Mouse (Mus musculus) 3T3-L1 (cell line): ENCODE results near the gene Vti1a.

ENCODE experiments used
- DNase-seq: peaks from one replicate; pipeline ENCODE4 v3.0.0-alpha.2; 2015; ENCODE audit warnings: low read depth, low spot score

Gene Vti1a

DNA sequence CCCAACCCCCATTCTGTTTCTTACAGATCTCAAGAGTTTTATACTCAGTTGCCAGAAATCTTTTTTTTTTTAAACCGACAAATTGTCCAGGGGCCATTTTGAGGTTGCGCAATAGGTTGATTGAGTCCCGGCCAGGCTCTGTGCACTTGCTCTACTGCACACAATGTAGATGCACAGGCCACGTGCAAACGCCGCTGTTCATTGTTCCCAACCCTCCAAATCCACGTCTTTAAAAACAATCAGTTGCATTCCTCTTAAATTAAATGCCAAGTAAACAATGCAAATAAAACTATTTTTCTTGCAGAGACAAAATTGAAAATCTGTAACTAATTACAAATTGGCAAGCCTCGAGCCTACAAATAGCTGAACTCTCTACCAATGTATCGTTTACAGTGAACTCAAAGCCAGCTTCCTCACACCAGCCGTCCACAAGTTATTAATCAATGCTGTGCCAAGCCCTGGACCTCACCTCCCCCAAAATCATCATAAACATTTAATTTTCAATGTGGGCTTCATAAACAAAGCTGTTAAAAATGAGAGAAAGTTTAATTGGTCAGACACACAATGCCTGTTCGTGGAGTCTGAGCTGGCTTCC, 244.1 kb downstream of the Vti1a start:
- DNase-seq = peak; percentile 49

DNA sequence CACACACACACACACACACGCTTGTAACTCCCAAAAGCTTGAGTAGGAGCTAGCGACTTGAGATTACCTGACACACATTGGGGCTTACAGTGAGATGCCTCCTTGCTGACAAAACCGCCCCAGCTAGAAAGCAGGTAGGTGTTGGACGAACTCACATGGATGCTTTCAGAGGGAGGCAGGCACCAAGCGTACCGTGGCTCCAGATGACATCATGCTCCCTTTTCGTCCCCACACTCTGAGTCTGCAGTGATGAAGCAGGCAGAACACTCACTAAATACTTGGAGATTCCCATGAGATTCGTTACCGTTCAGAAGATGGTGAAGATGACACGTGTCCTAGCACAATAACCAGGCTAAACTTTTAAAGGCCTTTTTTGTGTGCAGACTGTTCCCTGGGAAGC, 245.4 kb downstream of the Vti1a start:
- DNase-seq = no peak

DNA sequence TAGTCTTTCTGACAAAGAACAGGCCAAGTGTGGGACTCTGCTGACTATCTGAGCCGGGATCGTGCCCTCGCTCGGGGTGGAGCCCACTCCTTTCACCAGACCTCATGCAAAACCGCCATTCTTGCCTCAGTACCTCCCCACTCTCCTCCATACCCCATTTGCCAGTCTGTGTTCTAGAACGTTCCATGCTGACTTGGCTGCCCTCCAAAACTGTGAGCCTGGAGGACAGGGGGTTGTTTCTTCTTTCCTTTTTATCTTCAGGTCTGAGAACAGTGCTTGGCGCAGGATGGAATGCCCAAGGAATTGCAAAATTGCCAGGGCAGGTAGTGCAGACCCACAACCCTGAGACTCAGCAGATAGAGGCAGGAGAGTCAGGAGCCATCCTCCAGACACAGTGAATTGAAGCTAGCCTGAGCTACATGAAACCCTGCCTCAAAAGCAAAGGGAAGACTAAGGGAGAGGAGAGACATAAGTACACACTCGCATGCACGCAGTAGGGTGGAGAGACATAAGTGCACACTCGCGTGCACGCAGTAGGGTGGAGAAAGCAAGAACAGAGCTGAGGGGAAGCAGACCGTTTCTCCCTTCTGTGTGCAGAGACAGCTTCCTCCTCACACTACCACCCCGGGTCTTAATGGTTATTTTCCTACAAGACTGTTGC, 246.5 kb downstream of the Vti1a start:
- no peak for DNase-seq

DNA sequence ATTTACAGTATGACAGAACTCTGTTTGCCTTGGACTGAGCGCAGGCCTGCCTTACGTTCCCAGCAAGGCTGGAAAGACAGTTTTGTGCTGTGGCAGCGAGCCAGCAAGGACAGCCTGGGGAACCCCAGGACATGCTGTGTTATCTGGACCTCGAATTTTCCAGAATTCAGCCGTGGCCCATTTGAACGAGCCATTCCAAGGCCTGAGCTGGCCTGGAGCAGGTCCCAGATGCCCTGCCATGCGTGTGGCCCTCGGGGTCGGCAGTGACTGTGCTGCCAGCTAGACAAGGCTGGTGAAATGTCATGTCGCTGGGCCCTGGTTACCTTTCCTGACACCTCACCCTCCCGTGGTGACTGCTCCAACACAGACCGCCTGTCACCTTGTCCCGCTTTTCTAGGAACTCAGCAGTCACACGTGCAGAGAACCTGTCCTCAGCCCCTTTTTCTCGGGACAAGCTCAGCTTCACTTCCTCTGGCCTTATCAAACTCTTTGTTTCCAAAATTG, 247.1 kb downstream of the Vti1a start:
- no peak for DNase-seq

DNA sequence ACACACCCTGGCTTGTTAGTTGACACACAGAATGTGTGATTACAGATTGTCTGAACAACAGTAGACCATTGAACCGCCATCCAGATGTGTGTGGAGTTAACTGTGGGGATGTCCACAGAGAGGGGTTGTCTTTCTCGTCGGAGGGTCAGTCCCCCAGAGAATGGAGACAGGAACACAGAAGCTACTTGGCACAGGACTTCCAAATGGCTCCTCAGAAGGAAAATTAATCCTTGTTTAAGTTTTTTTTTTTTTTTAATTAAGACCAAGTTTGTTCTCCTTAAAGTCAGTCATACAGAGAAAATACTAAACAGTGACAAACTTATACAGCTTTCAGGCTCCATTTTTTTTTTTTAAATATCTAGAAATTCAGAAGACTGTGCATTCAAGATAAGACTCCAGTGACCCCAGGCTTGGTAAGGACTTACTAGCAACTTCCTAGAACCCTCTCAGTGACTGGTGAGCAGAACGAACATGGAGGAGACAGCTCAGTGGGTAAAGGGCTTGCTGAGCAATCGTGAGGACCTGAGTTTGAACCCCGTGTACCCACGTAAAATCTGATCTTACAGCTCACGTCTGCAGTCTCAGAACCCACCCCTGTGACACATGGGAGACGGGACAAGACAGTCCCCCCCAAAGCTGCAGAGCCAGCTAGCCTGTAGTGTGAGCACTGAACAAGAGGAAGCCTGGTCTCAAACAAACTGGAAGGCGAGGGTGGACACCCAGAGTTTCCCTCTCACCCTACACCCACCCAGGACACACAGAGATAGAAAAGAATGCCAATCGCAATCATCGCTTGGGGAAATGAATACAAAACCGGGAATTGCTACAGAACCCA, 248.2 kb downstream of the Vti1a start:
- no peak for DNase-seq

DNA sequence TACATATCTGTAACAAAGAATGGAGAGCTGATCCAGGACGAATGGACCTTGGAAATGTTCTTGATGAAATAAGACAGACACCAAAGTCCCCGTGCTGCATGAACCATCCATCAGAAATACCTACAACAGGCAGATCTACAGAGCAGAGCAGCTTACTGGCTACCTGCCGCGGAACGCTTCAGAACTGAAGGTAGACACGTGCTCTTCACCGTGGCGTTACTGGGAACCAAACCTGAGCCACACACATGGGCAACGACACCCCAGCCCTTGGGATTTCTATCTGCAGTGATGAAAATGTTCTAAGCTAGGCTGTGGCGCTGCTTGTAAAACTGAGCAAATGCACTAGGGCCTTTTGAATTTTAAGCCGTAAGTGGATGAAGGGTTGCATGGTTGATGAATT, 249.0 kb downstream of the Vti1a start:
- no peak for DNase-seq

DNA sequence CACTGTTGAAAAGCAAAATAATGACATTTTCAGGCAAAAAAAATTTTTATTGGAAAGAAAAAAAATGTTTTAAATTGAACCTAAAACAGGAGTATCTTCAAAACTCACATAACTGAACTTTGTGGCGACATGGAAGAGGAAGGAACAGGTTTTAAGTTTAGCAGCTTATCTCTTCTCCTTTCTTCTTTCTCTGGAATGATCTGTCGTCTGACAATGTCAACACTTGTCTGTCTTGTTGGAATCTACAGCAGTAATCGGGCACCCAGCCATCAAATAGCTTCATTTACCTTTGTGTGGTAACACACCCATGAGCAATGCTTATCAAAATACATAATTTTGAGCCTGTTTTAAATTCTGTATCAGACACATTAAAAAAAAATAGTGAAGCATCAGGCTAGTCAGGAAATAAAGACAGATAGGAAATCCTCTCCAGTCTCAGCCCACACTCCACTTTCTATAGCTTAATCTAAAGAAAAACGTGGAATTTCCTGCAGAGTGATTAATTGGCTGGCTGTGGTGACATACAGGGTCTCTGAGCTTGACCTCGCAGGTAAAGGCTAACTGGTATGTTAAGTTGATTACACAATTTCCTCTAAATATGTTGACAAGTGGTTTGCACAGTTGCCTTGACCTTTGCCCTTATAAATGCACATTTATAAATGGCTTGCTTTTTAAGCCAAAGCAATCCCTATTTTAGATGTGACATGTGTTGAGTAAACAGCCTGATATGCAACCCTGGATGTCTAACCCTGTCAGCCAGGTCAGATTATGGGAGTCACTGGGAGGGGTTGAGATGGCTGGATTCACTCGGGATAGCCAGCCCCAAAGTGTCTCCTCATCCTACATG, 249.7 kb downstream of the Vti1a start:
- DNase-seq = no peak

DNA sequence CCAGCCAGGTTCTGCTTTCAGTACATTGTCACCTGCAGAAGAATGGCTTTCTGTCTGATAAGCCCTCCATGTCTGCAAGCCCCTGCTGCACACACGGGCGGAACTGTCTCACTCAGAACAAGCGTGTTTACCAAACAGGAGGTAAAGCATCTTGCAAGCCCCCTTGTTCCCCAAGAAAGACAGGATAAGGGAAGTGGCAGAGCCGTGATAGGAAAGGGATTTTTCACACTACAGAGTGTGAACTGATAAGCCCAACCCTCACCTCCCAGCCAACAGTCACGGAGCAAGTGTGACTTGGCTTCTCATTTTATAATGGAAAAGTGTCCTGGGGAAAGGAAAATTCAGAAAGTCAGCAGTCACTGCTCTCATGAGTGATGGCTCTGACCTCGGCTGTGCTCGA, 253.0 kb downstream of the Vti1a start:
- DNase-seq = no peak

DNA sequence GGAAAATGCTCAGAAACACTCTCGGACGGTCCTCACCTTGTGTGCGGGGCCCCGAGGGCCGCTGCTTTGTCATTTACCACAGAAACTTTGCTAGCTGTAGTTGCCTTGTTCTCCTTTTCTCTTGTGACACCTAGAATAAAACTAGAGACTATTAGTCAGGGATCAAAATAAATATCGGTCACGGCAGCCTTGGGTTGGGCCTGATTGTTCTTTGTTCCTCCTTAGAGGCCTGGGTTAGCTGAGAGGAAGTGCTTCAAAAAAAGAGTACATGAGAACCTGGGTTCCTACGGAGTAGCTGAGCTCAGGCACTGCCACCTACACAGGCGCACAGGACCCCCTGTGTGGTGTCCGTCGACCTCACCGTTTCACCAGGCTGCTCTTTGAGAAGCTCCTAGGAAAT, 253.8 kb downstream of the Vti1a start:
- no peak for DNase-seq

DNA sequence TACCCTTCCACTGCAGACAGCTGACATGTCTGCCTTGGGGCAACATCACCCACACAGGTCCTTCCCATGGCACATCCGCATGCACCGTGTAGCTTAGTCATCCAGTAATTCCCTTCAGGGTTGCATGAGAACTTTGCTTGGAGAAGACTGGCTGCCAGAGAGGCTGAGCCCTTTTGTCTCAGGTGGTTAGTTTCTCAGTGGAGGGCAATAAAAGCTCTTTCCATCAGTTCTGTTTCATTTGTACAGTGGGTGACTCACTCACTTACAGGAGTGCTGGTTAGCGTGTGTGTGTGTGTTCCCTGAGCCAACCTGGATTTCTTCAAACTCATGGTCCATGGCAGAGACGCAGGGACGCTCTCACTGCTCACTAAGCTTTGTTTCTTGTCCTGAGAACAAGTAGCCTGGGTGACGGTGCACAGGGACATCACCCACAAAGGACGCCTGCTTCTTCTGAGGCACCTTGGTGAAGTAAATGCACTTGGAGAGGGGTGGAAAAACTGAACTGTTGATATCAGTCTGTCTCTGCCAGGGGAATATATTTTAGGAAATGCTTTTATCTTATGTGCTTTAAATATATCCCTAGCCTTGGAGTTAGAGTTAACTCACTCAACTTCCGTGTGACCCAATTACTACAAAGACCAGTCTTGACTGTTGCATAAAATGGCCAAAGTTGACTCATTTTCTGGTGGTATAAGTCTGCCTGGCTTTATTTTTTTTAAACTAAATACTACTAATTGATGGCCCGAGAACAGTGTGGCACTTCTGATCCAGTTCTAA, 254.6 kb downstream of the Vti1a start:
- DNase-seq = peak; percentile 34

DNA sequence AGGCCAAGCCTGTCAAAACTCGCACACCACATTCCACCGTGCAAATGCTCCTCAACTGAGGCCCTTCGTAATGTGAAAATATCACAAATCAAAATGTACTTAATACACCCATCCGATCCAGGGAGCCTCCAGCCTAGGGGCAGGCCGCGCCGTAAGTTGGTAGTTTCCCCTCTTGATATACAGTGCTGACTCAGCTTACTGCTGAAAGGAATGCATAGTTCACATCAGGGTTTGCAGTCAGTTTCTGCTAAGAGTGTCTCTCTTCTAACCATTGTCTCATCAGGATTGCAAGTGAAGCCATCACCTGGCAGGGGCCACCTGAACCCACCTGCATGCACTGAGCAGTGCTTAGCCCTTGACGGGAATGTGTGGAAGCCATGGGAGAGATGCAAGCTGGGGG, 255.4 kb downstream of the Vti1a start:
- no peak for DNase-seq

DNA sequence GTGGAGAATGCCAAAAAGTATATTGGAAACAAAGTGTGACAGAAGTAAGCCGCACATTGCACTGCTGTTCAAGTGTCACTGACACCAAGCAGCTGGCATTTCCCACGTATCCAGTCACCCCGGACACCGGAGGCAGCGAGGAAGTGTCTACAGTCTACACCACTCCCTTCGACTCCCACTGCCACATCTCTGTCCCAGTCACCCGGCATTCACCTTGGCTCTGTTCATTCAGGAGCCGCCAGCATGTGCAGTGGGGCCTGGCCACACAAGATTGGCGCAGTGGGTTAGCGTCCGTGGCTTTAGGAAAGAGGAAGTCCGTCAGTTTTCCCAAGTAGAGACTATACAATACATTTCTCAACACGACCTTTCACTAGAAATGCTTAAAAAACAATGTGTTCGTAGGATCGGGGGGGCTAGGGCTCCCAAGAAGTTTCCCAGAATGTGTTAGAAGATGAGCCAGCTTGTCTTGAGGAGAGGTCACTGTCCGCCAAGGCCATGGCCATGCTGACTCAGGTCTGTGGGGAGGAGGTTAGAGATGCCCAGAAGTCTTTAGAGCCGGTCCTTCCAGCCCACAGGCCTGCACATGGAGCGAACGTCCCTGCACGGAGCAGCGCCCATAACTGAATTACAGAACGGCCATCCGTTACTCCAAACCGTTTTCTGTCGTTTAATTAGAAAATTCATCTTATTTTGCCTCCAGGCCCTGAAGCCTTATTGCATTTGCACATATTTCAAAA, 261.4 kb downstream of the Vti1a start:
- DNase-seq = no peak

DNA sequence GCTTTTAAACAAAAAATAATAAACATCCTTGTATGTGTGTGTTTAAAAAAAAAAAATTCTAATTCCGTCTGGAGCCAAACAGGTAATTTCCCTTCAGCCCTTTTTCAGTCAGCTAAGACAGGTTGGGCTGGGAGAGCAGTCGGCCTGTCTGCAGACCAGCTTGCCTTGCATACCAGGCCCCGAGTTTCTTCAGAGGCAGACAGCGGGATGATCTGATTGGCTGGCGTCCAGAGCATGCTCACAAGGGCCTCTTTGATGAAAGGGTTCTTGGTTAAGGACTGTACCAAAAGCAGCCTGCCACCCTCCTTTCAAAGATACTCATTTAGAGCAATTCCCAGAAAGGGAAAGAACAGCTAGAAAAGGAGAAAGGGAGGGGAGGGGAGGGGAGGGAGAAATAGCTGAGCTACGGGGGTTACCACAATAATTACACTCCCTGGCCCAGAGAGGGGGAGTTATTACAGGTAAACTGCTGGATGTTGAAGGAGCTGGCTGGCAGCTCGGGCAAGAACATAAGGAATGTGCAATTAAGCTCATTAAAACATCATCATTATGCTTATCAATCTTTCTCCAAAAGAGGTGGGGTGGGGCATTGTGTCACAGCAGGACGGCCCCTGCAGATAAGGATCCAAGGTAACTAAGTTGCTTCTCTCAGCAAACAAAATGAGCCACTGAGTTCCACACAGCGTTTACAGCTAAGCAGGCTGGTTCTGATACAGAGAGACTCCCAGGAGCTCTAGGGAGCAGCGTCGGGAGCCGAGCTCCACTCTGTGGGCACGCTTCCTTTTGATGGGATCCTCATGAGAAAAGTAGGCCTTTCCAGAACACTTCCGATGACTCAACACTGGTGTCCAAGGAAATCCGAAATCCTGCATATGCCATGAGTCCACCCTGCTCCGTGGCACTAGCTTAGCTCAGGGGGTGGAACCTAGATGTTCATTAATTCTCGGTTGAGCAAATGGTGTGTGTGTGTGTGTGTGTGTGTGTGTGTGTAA, 262.3 kb downstream of the Vti1a start:
- no peak for DNase-seq

DNA sequence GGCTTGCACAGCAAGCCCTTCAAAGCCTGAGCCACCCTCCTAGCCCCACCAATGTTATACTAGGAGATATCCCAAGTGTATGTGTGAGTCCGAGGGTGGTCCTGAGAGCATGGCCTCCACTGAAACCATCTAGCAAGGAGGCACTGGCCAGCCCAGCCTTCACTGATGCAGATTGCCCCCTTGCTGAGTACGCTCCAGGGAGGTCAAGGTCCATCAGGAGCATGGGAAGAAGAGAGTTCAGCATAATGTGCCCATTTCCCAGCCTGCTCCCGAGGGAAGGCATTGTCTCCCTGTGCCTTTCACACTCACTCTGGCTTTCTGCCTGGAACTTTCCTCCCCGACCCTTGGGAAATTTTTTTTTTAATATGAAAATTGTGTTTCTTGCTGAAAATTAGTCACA, 263.2 kb downstream of the Vti1a start:
- no peak for DNase-seq

DNA sequence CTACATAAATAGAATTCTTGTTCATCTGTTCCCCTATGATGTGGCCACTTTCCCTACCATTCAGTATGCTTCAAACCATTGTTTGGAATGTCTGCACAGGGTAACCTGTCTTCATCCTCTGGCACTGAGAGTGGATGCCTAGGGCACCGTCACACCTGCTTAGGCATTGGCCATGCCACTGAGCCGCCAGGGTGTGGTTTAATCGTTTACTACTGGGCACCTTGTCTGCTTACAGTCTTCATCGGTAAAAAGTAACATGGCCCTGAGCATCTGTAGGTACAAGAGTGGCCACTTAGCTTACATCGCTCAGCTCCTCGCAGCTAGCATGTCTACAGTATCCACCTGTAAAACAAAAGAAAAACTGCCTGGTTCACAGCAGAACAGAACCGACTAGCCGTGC, 264.1 kb downstream of the Vti1a start:
- DNase-seq = no peak

DNA sequence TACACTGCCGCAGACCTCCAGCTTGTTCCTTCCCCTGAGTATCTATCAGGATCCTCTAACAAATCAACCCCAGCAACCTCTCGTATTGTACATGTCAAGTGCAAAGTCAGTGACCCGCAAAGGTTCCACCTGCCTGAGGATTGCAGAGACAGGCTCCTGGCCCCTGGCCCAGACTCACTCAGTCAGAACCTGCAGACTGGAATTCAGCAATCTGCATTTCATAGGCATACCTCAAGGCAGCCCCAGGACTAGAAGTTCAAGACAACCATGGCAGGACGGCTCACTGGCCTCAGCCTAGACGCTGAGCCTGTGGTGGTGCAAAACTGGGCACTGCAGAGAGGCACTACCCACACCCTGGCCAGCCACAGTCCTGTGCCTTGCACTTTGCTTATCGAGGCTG, 264.6 kb downstream of the Vti1a start:
- DNase-seq = no peak

DNA sequence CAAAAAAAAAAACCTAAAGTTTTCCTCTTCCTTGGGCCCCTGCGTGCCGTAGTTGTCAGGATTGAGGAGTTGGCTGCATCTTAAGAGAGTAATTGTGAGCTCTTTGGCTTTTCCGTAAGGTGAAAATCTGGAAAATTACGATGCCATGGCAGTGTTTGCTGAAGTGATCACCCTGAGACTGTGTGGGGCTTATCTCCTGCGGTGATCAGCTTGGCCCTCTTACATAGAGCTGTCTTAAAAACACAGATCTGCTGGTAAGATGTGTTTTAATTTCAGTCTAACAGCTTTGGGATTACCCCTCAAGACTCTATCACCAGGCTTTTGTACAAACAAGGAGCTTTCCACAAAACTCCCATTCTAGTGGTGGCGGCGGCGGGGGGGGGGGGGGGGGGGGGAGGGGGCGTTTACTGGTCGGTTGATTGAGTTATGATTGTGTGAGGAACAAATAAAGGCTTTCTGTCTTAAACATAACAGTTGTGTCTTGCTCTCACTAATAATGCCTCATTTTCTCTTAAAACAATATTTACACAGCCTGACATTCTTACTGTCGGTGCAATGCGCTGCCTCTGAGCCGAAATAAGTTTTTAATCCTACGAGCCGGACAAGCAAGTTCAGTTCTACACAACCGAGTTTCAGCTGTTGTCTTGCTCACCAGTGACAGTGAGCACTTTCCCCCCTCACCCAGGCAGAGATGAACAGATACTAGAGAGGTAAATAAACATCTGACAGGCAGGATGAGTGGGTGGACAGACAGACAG, 267.0 kb downstream of the Vti1a start:
- DNase-seq = no peak
